Mouse (Mus musculus): ENCODE results near the gene Wsb1. TPM values are rescaled to one million over a fixed set of nuclear protein-coding genes. Genes with fewer than 3 reads are reported as not detected.

Wsb1 gene
- polyA plus RNA-seq, 1 experiment from 2014 or later, result 218 TPM

- Histone ChIP-seq H3K4me2 (no peak overlapping the region), H3K4me1 (peaks cover 2% of the 10 kb centered on the region), H3K27ac (no peak overlapping the region), H3K36me3 (no peaks in the 10 kb centered on the region), H3K27me3 (no peaks in the 10 kb centered on the region), H3K4me3 (no peak overlapping the region), H3K9me3 (no peaks in the 10 kb centered on the region), H3K9ac (no peak overlapping the region)
- no peak for ATAC-seq (ENCODE audit: borderline replicate concordance, extremely low read depth, low FRiP score, low TSS enrichment)
- WGBS, result 31% methylated on average over 5 of the region's 5 CpGs
These were observed 45.4 kb downstream of the Wsb1 start for GRCm38 (mm10) chr11:79209113-79209512.

GRCm38 (mm10) chr11:79208462-79208861 is 46.0 kb downstream of the Wsb1 start:
- no peak overlapping the region for H3K4me3 ChIP-seq
- 0 out of 2 replicates have a peak, but pooled peaks cover 3% of the 10 kb centered on the region for H3K4me1 ChIP-seq
- H3K9me3 ChIP-seq, result no peaks in the 10 kb centered on the region
- ATAC-seq (ENCODE audit: borderline replicate concordance, extremely low read depth, low FRiP score, low TSS enrichment), result no peak
- H3K36me3 ChIP-seq, result no peaks in the 10 kb centered on the region
- WGBS, result 90% methylated on average over 4 of the region's 4 CpGs
- H3K9ac ChIP-seq, result no peak overlapping the region
- no peak overlapping the region for H3K27ac ChIP-seq
- no peaks in the 10 kb centered on the region for H3K27me3 ChIP-seq
- no peak overlapping the region for H3K4me2 ChIP-seq

GRCm38 (mm10) chr11:79207691-79208090 is 46.8 kb downstream of the Wsb1 start:
- H3K27me3 ChIP-seq, result no peaks in the 10 kb centered on the region
- no peak overlapping the region for H3K27ac ChIP-seq
- H3K4me3 ChIP-seq, result no peak overlapping the region
- no peak overlapping the region for H3K4me2 ChIP-seq
- no peaks in the 10 kb centered on the region for H3K36me3 ChIP-seq
- 0 out of 2 replicates have a peak, but pooled peaks cover 3% of the 10 kb centered on the region for H3K4me1 ChIP-seq
- no peak overlapping the region for H3K9ac ChIP-seq
- no peak for ATAC-seq (ENCODE audit: borderline replicate concordance, extremely low read depth, low FRiP score, low TSS enrichment)
- no peaks in the 10 kb centered on the region for H3K9me3 ChIP-seq
- WGBS, result 89% methylated on average over 10 of the region's 10 CpGs

DNA sequence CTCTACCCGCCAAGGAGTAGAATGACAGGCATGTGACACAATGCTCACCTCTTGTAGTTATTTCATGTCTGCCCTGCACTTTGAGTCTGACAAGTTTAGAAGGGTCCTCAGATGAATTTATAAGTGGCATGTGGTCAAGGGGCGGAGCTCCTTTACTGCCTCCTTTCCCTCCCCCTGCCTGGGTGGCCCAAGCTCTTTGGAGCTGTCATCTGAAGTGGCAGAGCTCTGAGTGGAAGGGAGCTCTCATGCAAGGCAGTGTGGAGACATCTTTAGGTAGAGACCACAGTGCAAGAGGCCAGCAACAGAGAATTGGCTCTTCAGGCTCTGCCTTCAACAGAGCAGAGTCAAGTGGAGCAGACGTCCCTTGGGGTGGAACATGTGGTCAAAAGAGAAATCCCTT is 50.0 kb downstream of the Wsb1 start:
- H3K4me2 ChIP-seq, result no peak overlapping the region
- no peak for ATAC-seq (ENCODE audit: borderline replicate concordance, extremely low read depth, low FRiP score, low TSS enrichment)
- no peak overlapping the region for H3K9ac ChIP-seq
- no peaks in the 10 kb centered on the region for H3K36me3 ChIP-seq
- H3K4me3 ChIP-seq, result no peak overlapping the region
- H3K9me3 ChIP-seq, result no peaks in the 10 kb centered on the region
- whole genome bisulfite sequencing, result 52% methylated on average over 3 of the region's 3 CpGs
- no peaks in the 10 kb centered on the region for H3K27me3 ChIP-seq
- peaks cover 9% of the 10 kb centered on the region for H3K4me1 ChIP-seq
- H3K27ac ChIP-seq, result no peak overlapping the region

GRCm38 (mm10) chr11:79200502-79200901 is 54.0 kb downstream of the Wsb1 start:
- no peak overlapping the region for H3K27ac ChIP-seq
- no peak overlapping the region for H3K4me2 ChIP-seq
- 34% methylated on average over 7 of the region's 7 CpGs for WGBS
- no peaks in the 10 kb centered on the region for H3K36me3 ChIP-seq
- no peaks in the 10 kb centered on the region for H3K27me3 ChIP-seq
- H3K4me3 ChIP-seq, result no peak overlapping the region
- peaks cover 21% of the 10 kb centered on the region for H3K4me1 ChIP-seq
- no peaks in the 10 kb centered on the region for H3K9me3 ChIP-seq
- H3K9ac ChIP-seq, result no peak overlapping the region
- ATAC-seq (ENCODE audit: borderline replicate concordance, extremely low read depth, low FRiP score, low TSS enrichment), result no peak

- Histone ChIP-seq H3K9me3 (no peaks in the 10 kb centered on the region), H3K4me3 (no peak overlapping the region), H3K27me3 (no peaks in the 10 kb centered on the region), H3K4me1 (peaks cover 18% of the 10 kb centered on the region), H3K27ac (no peak overlapping the region), H3K4me2 (no peak overlapping the region), H3K36me3 (no peaks in the 10 kb centered on the region), H3K9ac (no peak overlapping the region)
- WGBS, result 73% methylated on average over 4 of the region's 4 CpGs
- ATAC-seq (ENCODE audit: borderline replicate concordance, extremely low read depth, low FRiP score, low TSS enrichment), result no peak
These were observed 55.9 kb downstream of the Wsb1 start for GRCm38 (mm10) chr11:79198562-79198961.

DNA sequence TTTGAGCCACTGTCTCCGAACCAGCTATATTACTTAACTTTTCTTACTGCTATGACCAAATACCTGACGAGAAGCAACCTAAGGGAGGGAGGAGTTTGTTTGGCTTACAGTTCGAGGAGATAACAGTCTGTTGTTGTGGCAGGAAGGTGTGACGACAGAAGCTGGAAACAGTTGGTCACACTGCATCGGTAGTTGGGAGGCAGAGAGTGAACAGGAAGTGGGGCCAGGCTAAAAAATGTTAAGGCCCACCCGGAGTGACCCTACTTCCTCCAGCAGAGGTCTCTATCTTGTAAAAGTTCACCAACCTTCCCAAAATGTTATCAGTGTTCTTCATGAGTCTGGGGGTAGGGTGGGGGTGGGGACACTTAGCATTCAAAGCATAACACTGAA is 56.6 kb downstream of the Wsb1 start:
- Histone ChIP-seq H3K27ac (no peak overlapping the region), H3K4me1 (peaks cover 18% of the 10 kb centered on the region), H3K27me3 (no peaks in the 10 kb centered on the region), H3K9ac (no peak overlapping the region), H3K9me3 (no peaks in the 10 kb centered on the region), H3K4me3 (no peak overlapping the region), H3K36me3 (no peaks in the 10 kb centered on the region), H3K4me2 (no peak overlapping the region)
- 69% methylated on average over 6 of the region's 6 CpGs for WGBS
- no peak for ATAC-seq (ENCODE audit: borderline replicate concordance, extremely low read depth, low FRiP score, low TSS enrichment)

DNA sequence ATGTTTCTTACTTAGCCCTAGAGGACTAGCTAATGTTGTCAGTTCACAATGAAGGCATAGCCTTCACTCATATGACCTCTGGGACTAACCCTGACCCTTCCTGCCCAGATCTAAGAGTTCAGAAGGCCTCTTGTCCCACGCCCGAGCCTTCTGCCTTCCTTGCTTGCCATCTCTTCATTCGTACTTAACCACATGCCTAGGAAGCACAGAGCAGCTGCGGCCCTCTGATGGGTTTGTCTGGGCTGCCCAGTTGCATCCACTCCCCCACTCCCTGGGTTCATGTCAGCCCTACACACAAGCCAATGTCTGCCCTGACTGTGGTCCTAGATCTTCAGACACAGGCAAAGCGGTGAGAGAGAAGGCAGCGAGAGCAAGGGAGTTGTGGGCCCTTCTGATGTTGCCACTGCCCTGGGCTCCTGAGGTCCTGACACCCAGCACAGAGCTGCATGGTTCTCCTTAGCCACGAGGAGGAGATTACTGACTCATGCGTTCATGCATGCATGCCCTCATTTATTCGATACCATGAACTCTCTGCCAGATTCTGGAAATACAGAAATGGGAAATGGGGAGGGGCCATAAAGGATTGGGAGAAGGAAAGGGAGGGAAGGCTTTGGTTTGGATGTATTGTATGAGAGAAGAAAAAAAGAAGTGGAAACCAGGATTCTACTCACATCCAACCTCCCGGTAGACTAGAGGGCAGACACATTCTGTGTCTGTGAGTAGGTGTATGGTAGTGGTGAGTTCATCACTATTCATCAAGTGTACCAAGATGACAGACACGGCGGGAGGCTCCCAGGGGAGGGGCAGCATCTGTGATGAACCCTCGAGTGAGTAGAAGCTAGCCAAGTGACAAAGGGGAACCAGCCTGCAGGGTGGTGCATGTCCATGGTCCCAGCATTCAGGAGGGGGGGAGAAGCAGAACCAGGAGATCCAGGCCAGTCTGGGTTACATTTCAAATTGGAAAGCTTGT is 57.3 kb downstream of the Wsb1 start:
- no peak; the same call in 1 of the 2 replicates for ATAC-seq (ENCODE audit: borderline replicate concordance, extremely low read depth, low FRiP score, low TSS enrichment)
- Histone ChIP-seq H3K4me1 (peaks cover 18% of the 10 kb centered on the region), H3K9me3 (no peaks in the 10 kb centered on the region), H3K27ac (no peak overlapping the region), H3K27me3 (no peaks in the 10 kb centered on the region), H3K4me3 (no peak overlapping the region), H3K4me2 (no peak overlapping the region), H3K9ac (no peak overlapping the region), H3K36me3 (no peaks in the 10 kb centered on the region)
- 68% methylated on average over 13 of the region's 13 CpGs for WGBS

- Histone ChIP-seq H3K27me3 (no peaks in the 10 kb centered on the region), H3K27ac (no peak overlapping the region)
These were observed 58.1 kb downstream of the Wsb1 start for GRCm38 (mm10) chr11:79196196-79196869.

GRCm38 (mm10) chr11:79192176-79192575 is 62.3 kb downstream of the Wsb1 start:
- H3K36me3 ChIP-seq, result no peaks in the 10 kb centered on the region
- H3K4me3 ChIP-seq, result no peak overlapping the region
- WGBS, result 89% methylated on average over 1 of the region's 1 CpGs
- H3K4me2 ChIP-seq, result no peak overlapping the region
- H3K4me1 ChIP-seq, result peaks cover 28% of the 10 kb centered on the region
- no peaks in the 10 kb centered on the region for H3K27me3 ChIP-seq
- H3K9ac ChIP-seq, result no peak overlapping the region
- H3K27ac ChIP-seq, result no peak overlapping the region
- no peak for ATAC-seq (ENCODE audit: borderline replicate concordance, extremely low read depth, low FRiP score, low TSS enrichment)
- H3K9me3 ChIP-seq, result no peaks in the 10 kb centered on the region

More at GRCm38 (mm10) chr11:79196196-79196869, 58.1 kb downstream of the Wsb1 start:
- no peak for ATAC-seq (ENCODE audit: borderline replicate concordance, extremely low read depth, low FRiP score, low TSS enrichment)
- H3K4me3 ChIP-seq, result no peak overlapping the region
- H3K9me3 ChIP-seq, result no peaks in the 10 kb centered on the region
- WGBS, result 33% methylated on average over 3 of the region's 3 CpGs
- H3K9ac ChIP-seq, result no peak overlapping the region
- peaks cover 18% of the 10 kb centered on the region for H3K4me1 ChIP-seq
- no peaks in the 10 kb centered on the region for H3K36me3 ChIP-seq
- H3K4me2 ChIP-seq, result no peak overlapping the region

DNA sequence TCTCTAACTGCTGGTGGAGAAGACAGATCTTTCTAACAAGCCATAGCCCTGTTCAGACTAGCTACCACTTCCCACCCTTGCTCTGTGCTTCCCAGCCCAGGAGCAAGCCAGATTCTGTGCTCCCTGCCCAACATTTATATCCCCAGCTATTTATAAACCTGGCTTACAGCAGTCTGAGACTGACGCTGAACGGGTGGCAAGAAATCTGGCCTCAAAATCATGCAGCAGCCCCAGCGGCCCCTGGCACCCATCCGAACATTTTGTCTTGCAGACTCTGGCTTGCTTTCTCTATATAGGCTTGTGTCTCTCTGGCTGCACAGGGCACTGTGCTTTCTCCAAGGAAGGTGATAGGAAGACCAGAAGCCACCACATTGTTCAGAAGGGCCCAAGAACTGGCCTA is 63.3 kb downstream of the Wsb1 start:
- Histone ChIP-seq H3K27ac (no peak overlapping the region), H3K27me3 (no peaks in the 10 kb centered on the region), H3K36me3 (no peaks in the 10 kb centered on the region), H3K9ac (no peak overlapping the region), H3K9me3 (no peaks in the 10 kb centered on the region), H3K4me3 (no peak overlapping the region), H3K4me1 (peaks cover 19% of the 10 kb centered on the region), H3K4me2 (no peak overlapping the region)
- no peak for ATAC-seq (ENCODE audit: borderline replicate concordance, extremely low read depth, low FRiP score, low TSS enrichment)
- 59% methylated on average over 4 of the region's 4 CpGs for WGBS

- Histone ChIP-seq H3K4me2 (no peak overlapping the region), H3K36me3 (no peaks in the 10 kb centered on the region), H3K4me1 (peaks cover 16% of the 10 kb centered on the region), H3K9ac (no peak overlapping the region), H3K4me3 (no peak overlapping the region), H3K27ac (no peak overlapping the region), H3K9me3 (no peaks in the 10 kb centered on the region), H3K27me3 (no peaks in the 10 kb centered on the region)
- WGBS, result 86% methylated on average over 2 of the region's 2 CpGs
- no peak for ATAC-seq (ENCODE audit: borderline replicate concordance, extremely low read depth, low FRiP score, low TSS enrichment)
These were observed 64.2 kb downstream of the Wsb1 start for GRCm38 (mm10) chr11:79190257-79190656.

Measured in lung, embryonic 15.5 days (tissue).